Mouse (Mus musculus) cerebellum, adult 2 months (tissue): Measurements from ENCODE around the gene Zdhhc24.

ENCODE experiments used
- CTCF ChIP-seq: fragments of 200-500 bp; IDR thresholded peaks from 2 replicates; pipeline ENCODE4 v1.5.1; 2011; ENCODE audit warnings: low read depth, mild to moderate bottlenecking, control low read depth, low read length, moderate library complexity, borderline replicate concordance; ENCODE audit not compliant: insufficient read depth
- POLR2A ChIP-seq: fragments of 200-500 bp; IDR thresholded peaks from 2 replicates; pipeline ENCODE4 v1.6.1; 2011; ENCODE audit warnings: low read length, control low read depth, borderline replicate concordance; ENCODE audit not compliant: insufficient read depth

DNA sequence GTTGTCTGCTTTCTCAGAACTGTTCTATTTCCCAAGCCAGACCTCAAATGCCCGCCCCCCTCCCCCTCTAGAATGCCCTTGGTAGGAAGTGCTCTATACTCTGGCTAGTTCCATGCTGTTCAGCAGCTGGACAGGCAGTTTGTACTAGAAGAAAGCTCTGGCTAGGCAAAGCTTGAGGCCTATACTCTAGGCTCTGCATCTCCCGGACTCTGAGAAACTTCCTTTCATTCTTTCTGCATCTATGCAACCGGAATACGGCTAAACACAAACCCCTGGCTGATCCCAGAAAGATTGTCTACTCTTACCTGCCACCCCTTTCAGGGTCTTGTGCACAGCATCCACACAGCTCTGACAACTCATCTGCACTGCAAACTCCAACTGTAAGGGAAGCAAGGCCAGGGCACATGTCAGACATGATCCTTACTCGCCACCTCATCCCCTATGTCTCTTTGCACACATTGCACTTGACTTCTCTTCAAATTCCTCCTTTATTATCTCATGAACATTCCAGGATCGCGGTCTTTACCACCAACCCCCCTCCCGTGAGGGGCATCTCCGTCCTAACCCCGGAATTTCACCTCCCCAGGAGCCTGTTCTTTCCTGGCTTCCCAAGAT, 39.8 kb upstream of the Zdhhc24 start:
- TF ChIP-seq CTCF: no peak
- TF ChIP-seq POLR2A: no peak
